Mouse (Mus musculus) testis, postnatal 10 days (tissue): ENCODE measurements around the gene Frrs1l.
A peak's percentile ranks its signal among the peaks of the same experiment; 100 is the strongest.

Experiments used
- DNase-seq: peaks from one replicate; pipeline ENCODE4 v3.0.0; 2021; ENCODE audit warnings: low spot score

The Frrs1l gene

DNA sequence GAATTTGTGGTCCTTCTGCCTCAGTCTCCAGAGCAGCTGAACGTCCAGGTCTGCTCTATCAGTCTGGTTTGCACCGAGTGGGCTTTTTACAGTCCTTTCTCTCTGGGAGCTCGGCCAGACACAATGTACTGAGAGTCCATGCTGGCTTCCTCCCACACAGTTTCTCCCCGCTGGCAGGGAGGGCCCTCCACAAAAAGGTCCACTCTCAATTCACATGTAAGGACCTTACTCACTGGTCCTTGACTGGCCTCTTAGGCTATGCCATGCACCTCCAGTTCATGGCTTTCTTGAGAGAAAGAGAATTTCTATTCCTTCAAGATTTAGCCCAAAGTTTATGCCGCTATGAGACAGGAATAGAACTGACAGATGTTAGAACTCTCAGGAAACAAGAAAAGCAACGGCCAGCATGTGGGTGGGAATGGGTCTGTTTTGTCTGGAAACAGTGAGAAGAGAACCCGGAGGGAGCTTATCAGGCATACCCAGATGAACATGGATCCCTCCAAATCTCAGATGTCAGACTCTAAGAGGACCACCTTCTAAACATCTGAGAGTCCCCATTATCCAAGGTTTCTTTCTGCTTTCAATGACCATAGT, 24.5 kb downstream of the Frrs1l start:
- DNase-seq: no peak

DNA sequence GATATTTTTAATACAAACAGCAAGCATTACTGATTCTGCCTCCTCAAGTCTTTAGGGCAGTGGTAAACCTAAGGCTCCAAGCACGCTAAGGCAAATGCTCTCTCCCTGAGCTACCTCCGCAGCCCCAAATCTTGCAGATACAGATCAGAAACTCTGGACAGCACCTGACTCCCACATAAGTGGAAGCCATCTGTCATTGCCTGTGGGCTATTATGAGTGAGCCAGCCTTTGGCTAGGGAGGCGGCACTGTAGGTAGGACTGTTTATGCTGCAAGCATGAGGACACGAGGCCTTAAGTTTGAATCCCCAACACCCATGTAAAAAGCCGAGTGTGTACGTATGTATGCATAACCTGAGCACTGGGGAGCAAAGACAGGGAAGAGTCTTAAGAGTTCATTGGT, 26.5 kb downstream of the Frrs1l start:
- no peak for DNase-seq

DNA sequence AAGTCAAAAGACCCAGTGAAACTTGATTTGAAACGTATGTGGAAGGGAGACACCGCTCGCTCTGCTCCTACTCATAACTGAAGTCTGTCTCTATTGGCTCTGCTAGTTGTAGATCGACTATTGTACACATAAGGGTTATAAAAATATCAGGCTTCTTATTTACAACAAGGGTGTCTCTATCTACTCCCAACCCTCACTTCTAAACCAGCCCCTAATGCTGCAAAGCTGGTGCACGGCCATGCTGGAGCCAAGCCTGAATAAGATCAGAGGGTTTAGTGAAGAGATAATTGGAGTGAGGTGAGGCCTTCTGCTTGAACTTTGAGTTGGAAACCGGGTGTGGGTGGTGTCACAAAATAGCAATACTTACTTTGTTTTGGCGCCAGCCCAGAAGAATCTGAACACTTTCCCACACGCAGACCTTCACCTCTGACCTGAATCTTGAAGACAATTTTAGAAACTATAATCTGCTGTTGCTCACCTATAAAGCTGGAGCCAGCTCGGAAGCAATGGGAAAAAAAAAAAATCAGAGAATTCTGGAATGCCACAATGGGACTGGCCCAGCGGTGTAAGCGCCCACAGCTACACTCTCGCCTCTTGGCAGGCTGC, 28.8 kb downstream of the Frrs1l start:
- peak; percentile 48 for DNase-seq

DNA sequence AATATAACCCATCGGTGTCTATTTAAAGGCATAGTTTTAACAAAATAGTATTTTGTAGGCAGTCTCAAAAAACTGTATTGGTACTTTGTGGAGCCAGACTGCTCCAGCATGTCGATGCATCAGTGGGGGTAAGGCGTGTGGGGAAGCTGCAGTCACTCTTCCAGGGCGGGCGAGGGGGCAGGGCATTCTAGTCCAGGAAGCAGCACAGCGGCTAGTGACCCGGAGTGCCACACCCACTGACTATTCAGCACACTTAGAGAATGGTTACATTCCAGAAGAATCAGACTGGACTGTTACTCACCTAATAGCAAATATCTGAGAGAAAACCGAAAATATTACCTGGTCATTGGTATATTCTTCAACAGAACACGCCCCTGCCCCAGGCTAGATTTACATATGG, 32.7 kb downstream of the Frrs1l start:
- DNase-seq: no peak

DNA sequence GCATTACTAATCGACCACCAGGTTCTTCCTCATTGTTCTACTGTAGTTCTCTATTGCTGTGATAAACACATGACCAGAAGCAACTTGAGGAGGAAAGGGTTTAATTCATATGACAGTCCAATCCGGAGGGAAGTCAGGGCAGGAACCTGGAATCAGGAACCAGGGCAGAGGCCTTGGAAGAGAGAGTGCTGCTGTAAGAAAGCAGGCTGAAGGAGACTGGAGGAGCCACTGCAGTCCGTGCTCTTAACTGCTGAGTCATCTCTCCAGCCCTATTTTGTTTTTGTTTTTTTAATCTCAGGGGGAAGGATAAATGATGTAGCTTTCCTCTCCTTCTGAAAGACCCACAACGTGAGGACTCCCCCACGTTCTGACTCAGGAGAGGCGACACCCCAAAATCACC, 37.0 kb downstream of the Frrs1l start:
- DNase-seq: no peak

DNA sequence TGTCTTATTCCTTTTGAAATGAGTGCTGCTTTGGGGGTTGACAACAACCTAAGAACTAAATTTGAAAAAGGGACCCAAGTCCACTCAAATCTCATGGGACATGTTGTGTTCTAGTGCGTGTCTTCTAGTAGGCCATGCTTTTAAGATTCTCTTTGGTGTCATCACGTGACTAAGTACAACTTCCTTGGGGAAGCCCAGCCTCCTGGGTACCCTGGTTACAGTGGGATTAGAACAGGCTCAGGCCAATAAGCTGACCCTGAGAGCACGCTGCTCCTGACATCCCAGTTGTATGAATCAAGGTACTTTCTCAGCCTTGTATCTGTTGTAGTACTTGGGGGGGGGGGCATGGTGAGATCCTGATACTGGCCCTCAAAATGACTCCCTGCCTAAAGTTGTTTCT, 38.5 kb downstream of the Frrs1l start:
- no peak for DNase-seq

DNA sequence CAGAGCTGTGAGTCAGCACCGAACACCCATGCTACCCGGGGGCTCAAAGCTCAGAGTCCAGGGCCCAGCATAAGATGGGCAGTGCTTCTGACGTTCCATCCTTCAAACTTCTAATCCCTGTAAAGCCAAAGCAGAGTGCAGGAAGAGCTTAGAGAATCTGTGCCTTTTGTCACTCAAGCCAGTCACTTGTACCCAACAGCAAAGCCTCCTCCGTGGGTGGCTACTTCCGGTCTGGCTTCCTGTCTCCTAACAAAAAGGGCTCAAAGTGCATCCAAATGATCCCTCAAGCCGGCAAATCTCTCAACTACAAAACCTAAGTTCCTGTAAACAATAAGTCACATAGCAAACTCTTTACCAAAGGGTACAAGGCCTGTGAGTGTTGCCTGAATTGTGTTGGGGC, 40.7 kb downstream of the Frrs1l start:
- DNase-seq: no peak

DNA sequence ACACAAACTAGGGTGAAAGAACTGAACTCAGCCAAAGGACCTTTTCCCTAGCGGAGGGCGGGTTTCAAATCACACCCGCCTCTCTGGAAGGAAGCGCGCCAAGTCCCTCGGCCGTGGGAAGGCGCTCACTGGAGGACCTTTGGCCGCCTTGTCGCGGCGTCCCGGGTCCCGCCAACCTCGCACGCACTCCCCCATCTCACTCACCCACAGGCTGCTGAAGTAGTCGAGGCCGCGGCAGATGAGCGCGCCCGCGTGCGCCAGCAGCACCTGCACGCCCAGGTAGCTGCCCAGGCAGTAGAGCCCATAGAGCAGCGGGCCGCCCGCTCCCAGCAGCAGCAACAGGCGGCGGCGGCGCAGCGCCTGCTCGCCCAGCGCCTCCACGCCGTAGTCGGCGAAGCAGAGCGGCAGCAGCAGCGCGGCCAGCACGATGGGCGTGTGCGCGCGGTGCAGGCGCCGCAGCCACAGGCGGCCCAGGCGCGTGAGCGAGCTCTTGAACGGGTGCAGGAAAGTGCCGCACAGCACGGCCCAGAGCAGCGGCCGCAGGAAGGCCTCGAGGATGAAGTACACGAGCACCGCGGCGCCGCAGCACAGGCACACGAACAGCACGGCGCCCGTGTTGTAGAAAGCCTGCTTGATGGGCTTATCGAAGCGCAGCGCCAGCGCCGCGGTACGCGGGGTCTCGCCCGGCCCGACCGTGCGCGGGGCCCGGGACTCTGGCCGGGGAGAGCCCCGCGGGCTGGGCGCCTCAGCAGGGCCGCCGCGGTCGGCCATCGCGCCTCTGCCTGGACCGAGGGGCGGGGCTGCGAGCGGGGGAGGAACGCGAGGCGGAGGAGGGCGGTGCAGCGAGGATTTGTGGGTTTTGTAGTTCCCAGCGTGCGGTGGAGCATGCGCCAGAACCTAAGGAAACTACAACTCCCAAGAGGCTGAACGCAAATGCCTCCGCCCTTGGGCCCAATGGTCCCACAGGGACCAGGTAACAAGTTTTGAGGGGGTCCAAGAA, 43.2 kb downstream of the Frrs1l start, which contains the start of gene Tmem245:
Tmem245 (minus strand) TSS at position 797 of the 1,000 bp plus-strand sequence.
- DNase-seq: peak; percentile 97

DNA sequence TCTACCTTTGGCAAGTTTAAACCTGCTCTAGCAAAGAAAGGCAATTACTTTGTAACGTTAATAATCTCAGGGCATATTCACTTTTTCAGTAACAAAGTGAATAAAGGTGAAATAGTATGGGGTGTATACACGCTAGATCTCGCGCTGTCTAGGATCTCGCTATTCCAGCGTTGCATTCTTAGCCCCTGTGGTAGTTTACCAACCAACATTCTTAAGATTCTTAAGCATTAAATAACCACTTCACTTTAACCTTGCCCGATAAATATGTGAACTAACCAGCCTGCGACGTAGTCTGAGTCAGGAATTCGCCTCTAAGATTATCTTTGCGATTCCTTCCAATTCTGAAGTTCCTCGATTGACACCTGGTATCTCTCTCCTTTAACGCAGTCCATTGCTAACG, 44.0 kb downstream of the Frrs1l start:
- DNase-seq: no peak

DNA sequence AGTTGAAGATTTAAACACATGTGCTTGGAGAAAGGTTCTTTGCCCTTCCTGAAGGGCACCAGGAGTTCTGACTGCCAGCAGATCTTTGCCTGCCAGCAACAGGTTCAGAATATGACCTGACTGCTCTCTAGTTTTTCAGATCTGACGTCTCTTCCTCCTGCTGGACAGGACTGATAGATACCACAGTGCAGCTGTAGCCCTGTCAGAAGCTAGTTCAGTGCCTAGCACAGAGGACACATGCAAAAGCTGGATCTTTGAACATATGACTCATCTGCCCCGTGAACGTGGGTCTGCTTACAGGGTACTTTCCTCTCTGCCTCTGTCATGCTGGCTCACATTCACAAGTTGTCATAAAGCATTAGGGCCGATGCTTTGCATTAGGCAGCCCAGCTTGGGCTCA, 45.9 kb downstream of the Frrs1l start:
- no peak for DNase-seq

DNA sequence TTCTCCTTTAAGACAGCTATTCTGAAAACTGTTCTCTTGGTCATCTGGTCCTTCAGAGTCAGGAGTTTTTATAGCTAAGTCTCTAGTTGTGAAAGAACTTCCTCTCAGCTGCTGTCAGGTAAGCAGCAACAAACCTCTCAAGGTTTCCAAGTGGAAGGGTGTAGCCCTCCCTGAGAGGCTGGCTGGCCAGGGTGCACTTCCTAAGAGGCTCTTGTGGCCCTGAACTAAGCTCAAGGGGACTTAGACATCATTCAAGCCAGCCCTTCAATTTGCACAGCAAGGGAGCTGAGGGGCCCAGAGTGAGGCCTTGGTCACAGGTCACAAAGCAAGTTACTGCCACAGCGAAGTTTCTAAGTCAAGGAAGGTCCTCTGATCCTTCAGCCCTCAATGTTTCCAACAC, 46.9 kb downstream of the Frrs1l start:
- no peak for DNase-seq

DNA sequence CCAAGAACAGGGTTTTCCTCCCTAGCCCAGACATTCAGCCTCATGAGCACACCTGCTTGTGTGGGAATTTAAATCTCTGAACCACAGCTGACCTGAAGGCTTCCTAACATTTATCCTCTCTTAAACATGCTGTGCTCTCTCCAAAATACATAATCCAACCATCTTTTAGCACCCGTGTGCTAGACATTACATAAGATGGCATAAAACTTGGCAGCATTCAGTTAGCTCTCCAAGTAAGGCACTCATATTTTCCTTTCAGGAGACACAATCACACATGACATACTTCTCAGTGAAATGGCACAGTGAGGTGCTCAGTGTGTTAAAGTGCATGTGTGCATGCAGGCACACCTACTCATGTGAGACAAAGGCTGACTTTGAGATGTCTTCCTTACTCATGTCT, 47.6 kb downstream of the Frrs1l start:
- no peak for DNase-seq

DNA sequence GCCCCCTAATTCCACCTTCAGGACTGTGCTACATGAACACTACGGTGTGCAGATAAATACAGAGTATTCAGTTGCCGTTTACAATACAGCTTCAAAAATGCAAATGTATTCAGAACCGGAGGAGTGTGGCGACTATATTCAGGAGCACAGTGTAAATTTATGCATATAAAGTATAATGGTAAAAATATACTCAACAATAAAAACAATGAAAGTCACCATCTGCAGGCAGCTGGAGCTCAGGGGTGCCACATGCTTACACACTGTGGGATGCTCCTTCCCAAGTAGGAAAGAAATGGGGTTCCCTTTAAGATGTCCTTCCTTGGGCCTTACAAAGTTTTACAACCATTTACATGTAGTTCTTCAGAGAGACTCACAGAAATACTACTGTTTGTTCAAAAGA, 48.7 kb downstream of the Frrs1l start:
- DNase-seq: no peak

DNA sequence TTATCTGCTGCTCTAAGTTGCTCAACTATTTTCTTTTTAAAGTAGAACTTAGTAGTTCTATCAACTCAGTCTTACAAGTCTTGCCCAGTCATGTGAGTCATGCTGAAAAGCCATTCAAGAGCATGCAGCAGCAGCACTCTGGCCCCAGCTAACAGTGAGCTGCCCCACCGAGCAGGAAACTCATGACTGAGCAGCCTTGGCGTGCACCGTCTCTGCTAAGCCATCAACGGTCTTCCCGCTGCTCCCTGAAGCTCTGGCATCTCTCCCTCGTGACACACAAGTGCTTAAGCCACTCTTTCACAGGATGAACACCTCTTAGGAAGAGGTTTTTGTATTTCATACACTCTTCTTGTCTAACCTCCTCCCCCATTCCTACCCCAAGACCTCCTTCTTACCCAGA, 53.1 kb downstream of the Frrs1l start:
- no peak for DNase-seq

DNA sequence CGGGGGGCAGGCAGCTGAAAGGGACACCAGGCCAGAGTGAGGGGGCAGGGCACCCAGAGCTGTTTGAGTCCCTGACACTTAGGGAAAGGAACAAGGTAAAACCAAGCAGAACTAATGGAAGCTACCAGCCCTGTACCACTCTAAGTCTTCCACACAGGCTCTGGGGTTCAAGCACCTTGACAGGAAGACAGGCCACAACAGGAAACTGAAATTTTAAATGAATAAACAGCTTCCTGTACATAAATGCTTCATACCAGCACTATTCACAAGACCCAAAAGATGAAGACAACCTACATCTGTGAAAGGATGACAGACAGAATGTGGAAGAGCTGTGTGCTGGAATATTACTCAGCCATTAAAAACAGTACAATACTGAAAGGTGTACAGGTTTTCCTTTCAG, 54.9 kb downstream of the Frrs1l start:
- DNase-seq: no peak

DNA sequence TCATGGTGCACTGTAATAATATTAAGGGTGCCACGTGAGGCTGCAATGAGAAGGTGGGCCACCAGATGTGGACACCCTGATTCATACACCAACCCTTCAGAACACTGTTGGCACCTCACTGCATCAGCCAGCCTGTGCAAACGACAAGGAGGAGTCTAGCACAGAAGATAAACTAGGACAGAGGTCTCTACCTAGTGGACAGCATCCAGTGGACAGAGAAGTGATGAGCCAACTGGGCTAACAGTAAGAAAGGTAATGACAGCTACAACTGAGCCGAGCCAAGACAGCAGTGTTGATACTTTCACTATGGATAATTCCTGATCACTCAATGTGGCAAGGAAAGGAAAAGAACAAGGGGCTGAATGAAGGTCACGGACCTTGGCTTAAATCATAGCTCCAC, 57.0 kb downstream of the Frrs1l start:
- no peak for DNase-seq

DNA sequence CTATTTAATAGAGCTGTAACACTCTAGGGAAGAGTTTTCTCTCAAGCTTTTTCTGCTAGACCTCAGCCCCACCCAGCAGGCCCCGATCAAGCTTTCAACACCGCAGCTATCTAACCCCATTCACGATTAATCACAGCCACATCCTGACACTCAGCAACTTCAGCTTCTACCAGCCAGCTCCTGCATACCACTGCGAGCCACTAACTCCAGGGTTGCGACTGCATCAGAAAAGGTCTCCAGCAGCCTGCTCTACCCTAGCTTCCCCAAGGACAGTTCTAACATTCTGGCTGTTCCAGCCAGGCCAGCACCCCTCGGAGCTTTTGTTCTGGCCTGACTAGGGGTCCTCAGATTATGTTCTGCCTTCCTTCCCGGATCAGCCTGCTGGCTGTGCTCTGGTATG, 58.1 kb downstream of the Frrs1l start:
- no peak for DNase-seq

DNA sequence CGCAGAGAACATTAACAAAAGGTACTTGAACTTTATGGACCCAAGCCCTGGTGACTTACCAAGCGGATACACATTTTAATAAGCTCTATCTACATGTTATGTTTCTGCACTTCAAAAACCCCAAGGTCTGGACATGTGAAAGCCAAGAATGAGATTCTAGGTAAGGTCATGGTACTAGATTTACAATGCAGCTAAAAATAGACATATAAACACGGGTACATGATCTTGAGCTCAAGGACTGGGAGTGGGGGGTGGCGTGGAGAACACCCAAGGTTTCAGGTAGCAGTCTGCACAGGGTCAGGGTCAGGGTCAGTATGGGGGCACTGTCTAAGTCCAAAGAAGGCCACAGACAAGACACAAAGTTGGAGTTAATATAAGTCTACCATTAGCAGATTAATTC, 59.9 kb downstream of the Frrs1l start:
- DNase-seq: no peak

DNA sequence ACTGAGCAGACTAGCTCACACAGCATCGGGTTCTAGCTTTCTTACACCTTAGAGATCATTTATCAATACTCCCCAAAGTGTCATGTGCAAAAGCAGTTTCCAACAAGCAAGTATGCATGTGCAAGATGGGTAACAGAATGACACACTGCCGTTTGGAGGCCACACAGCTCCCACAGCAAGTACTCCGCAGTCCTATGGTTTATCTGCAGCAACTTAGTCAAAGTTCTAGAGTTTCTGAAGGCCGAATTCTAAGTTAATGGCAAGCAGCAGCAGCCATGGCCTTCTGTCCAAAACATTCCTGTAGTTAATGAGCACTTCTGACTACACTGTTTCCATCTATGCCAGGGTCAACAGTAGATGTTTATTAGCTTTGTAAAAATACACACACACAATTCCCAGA, 63.2 kb downstream of the Frrs1l start:
- no peak for DNase-seq

DNA sequence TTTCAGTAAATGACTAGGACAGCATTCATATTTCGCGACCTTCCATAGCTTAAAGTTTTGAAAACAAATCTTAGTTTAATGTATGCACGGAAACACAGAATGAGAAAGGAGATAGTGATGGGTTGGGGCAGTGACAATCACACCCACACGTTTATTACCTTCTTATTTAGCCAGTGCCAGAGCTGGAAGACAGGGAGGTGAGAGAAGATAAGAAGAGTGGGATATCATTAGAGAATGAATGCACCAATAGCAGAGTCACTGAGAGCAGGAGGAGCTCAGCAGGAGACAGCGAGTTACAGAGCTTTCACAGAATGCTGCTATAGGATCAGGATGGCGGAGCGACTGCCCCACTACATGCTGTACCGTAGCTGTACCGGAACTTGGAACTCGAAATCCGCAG, 68.0 kb downstream of the Frrs1l start:
- no peak for DNase-seq

DNA sequence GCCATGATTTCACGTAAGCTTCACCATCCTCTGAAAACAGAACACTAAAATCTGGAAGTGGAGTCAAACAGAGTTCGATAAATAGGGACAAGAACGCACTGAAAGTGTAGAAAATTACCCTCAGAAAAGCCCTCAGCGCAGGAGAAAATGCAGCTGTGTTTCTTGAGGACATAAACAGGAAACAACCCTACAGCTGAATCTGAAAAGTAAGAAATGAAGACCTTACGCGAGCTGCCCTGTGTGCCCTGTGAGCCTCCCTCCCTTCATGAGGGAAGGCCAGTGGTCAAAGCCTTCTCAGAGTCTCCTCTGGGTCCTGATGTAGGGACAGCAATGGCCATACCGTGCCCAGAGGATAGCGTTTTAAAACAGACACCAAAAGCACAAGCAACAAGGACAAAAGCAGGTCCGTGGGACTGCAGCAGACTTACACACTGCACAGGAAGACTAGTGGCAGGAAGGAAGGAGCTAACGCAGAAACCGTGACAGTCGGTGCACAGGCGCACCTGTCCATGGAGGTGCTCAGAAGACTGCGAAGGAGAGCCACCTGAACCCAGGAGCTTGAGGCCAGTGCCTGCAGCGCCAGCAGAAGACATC, 74.4 kb downstream of the Frrs1l start:
- no peak for DNase-seq

DNA sequence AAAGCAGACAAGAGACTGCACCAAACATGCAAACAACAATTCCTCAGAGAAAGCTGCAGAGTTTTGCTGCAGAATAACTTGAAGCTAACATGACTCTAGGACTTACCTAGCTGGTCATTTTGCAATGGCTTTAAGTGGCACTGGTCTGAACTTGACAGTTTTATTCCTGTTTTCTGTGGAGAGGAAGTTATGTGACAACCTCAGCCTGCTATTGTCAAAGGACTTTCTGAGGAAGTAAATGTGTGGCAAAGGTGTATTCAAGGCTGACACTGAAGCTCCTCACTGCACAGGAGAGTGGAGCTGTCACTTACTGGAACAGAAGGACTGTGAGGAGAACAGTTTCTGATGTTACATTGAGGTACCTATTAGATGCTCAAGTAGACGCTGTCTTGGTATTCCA, 75.4 kb downstream of the Frrs1l start:
- DNase-seq: no peak

DNA sequence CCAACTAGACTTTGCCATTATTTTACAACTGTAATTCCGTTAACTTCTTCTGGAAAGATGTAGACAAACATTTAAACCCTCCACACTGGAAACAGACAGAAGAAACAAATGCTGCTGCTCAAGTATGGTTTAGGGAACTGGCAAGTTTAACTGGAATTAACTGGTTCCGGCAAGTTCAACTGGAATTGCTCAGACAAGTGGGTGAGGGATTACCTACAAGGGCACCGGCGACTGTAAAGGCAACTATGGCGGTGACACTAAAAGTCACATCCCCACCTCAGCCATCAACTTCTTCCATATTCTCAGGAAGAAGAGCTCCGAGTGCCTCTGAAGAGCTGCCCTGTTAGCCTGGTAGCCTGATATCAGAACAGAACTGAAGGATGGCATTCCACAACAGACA, 75.9 kb downstream of the Frrs1l start:
- no peak for DNase-seq
